Mouse (Mus musculus) heart, embryonic 15.5 days (tissue): ENCODE measurements around the gene Igfbp5. TPM values are rescaled to one million over a fixed set of nuclear protein-coding genes. Genes with fewer than 3 reads are reported as not detected.

Source experiments
- ATAC-seq: fragments of 200-750 bp; cut with Nextera tagmentation; replicated peaks from 2 replicates; pipeline ENCODE4 v1.8.0; 2017; ENCODE audit warnings: low read depth, moderate TSS enrichment; ENCODE audit not compliant: insufficient number of reproducible peaks, insufficient read depth, low FRiP score
- H3K27ac ChIP-seq: fragments of 300-500 bp; sonication (generic); 2 replicates; pipeline ENCODE4 v1.5.1; 2015; ENCODE audit warnings: mild to moderate bottlenecking, inconsistent platforms
- H3K27me3 ChIP-seq: fragments of 300-500 bp; sonication (generic); 2 replicates; pipeline ENCODE4 v1.6.1; 2015; ENCODE audit warnings: inconsistent platforms
- H3K36me3 ChIP-seq: fragments of 300-500 bp; sonication (generic); 2 replicates; pipeline ENCODE4 v1.6.1; 2015; ENCODE audit warnings: mild to moderate bottlenecking, inconsistent platforms
- H3K4me1 ChIP-seq: fragments of 300-500 bp; sonication (generic); replicated peaks from 2 replicates; pipeline ENCODE4 v1.6.1; 2015; ENCODE audit warnings: inconsistent platforms
- H3K4me2 ChIP-seq: fragments of 300-500 bp; sonication (generic); 2 replicates; pipeline ENCODE4 v1.6.1; 2015; ENCODE audit warnings: inconsistent platforms, mild to moderate bottlenecking, moderate library complexity
- H3K4me3 ChIP-seq: fragments of 300-500 bp; sonication (generic); 2 replicates; pipeline ENCODE4 v1.5.1; 2015; ENCODE audit warnings: mild to moderate bottlenecking, inconsistent platforms
- H3K9ac ChIP-seq: fragments of 300-500 bp; sonication (generic); 2 replicates; pipeline ENCODE4 v1.6.1; 2015; ENCODE audit warnings: mild to moderate bottlenecking, inconsistent platforms
- H3K9me3 ChIP-seq: fragments of 300-500 bp; sonication (generic); replicated peaks from 2 replicates; pipeline ENCODE4 v1.6.1; 2016; ENCODE audit warnings: inconsistent platforms
- WGBS: fragments of 180-500 bp; shearing (Covaris S2); methylation state at CpG from one replicate; pipeline ENCODE4 v1.1.7; 2015; ENCODE audit warnings: mixed read lengths; 5-methylcytosine and 5-hydroxymethylcytosine counted together
- polyA plus RNA-seq: library from polyadenylated mRNA; unstranded; fragments of >200 nt; fragmentation: Nextera tagmentation; extraction: Ambion mirVana; gene quantifications from 2 replicates; pipeline ENCODE4 v1.2.1, GENCODE M21; 2015

Igfbp5 gene
- polyA plus RNA-seq, 1 experiment from 2014 or later, result 79.0 TPM

GRCm38 (mm10) chr1:72868429-72869215 is 6.1 kb downstream of the Igfbp5 start:
- Histone ChIP-seq H3K9ac (no peak overlapping the region), H3K9me3 (no peaks in the 10 kb centered on the region), H3K4me2 (no peak overlapping the region), H3K36me3 (no peaks in the 10 kb centered on the region), H3K27ac (no peak overlapping the region), H3K4me1 (peaks cover 56% of the 10 kb centered on the region), H3K27me3 (no peaks in the 10 kb centered on the region), H3K4me3 (no peak overlapping the region)
- no peak for ATAC-seq
- 62% methylated on average over 10 of the region's 10 CpGs for WGBS

GRCm38 (mm10) chr1:72867346-72867745 is 7.3 kb downstream of the Igfbp5 start:
- no peaks in the 10 kb centered on the region for H3K9me3 ChIP-seq
- peaks cover 7% of the 10 kb centered on the region; the same call in 1 of the 2 replicates for H3K36me3 ChIP-seq
- peaks cover 47% of the 10 kb centered on the region for H3K4me1 ChIP-seq
- H3K9ac ChIP-seq, result no peak overlapping the region
- 22% methylated on average over 1 of the region's 1 CpGs for WGBS
- no peak overlapping the region for H3K27ac ChIP-seq
- H3K4me2 ChIP-seq, result no peak overlapping the region
- no peak for ATAC-seq
- H3K27me3 ChIP-seq, result no peaks in the 10 kb centered on the region
- H3K4me3 ChIP-seq, result no peak overlapping the region

- ATAC-seq, result no peak
- Histone ChIP-seq H3K4me3 (no peak overlapping the region), H3K36me3 (peaks cover 13% of the 10 kb centered on the region; the same call in 1 of the 2 replicates), H3K9me3 (no peaks in the 10 kb centered on the region), H3K27me3 (no peaks in the 10 kb centered on the region), H3K4me2 (no peak overlapping the region), H3K27ac (no peak overlapping the region), H3K4me1 (peaks cover 39% of the 10 kb centered on the region), H3K9ac (no peak overlapping the region)
- WGBS, result 66% methylated on average over 5 of the region's 5 CpGs
These were observed 8.3 kb downstream of the Igfbp5 start for GRCm38 (mm10) chr1:72866417-72866816.

- no peak for ATAC-seq
- H3K27me3 ChIP-seq, result no peaks in the 10 kb centered on the region
- 30% methylated on average over 6 of the region's 6 CpGs for WGBS
- peaks cover 18% of the 10 kb centered on the region; the same call in 1 of the 2 replicates for H3K36me3 ChIP-seq
- H3K4me3 ChIP-seq, result no peak overlapping the region
- H3K4me2 ChIP-seq, result no peak overlapping the region
- H3K9me3 ChIP-seq, result no peaks in the 10 kb centered on the region
- peaks cover 35% of the 10 kb centered on the region for H3K4me1 ChIP-seq
- no peak overlapping the region for H3K27ac ChIP-seq
- H3K9ac ChIP-seq, result no peak overlapping the region
These were observed 8.8 kb downstream of the Igfbp5 start for GRCm38 (mm10) chr1:72865900-72866299.

- H3K36me3 ChIP-seq, result peaks cover 32% of the 10 kb centered on the region
- H3K4me3 ChIP-seq, result no peak overlapping the region
- 70% methylated on average over 3 of the region's 3 CpGs for WGBS
These were observed 10.4 kb downstream of the Igfbp5 start for GRCm38 (mm10) chr1:72864272-72864671.

GRCm38 (mm10) chr1:72863692-72864091 is 11.0 kb downstream of the Igfbp5 start:
- Histone ChIP-seq H3K4me2 (no peak overlapping the region), H3K36me3 (peaks cover 32% of the 10 kb centered on the region), H3K9ac (no peak overlapping the region), H3K4me1 (peaks cover 15% of the 10 kb centered on the region), H3K27ac (no peak overlapping the region), H3K9me3 (no peaks in the 10 kb centered on the region), H3K27me3 (no peaks in the 10 kb centered on the region), H3K4me3 (no peak overlapping the region)
- WGBS, result 85% methylated on average over 8 of the region's 8 CpGs
- no peak for ATAC-seq

More at GRCm38 (mm10) chr1:72864272-72864671, 10.4 kb downstream of the Igfbp5 start:
- H3K27me3 ChIP-seq, result no peaks in the 10 kb centered on the region
- peaks cover 19% of the 10 kb centered on the region for H3K4me1 ChIP-seq
- H3K27ac ChIP-seq, result no peak overlapping the region
- H3K9me3 ChIP-seq, result no peaks in the 10 kb centered on the region
- H3K9ac ChIP-seq, result no peak overlapping the region
- no peak overlapping the region for H3K4me2 ChIP-seq
- no peak for ATAC-seq

GRCm38 (mm10) chr1:72862248-72862647 is 12.4 kb downstream of the Igfbp5 start:
- Histone ChIP-seq H3K4me1 (peaks cover 7% of the 10 kb centered on the region), H3K4me3 (no peak overlapping the region), H3K9me3 (no peaks in the 10 kb centered on the region), H3K27me3 (no peaks in the 10 kb centered on the region), H3K27ac (no peak overlapping the region), H3K4me2 (no peak overlapping the region), H3K36me3 (peaks cover 36% of the 10 kb centered on the region), H3K9ac (no peak overlapping the region)
- no peak for ATAC-seq
- 81% methylated on average over 21 of the region's 21 CpGs for WGBS

GRCm38 (mm10) chr1:72861702-72862101 is 13.0 kb downstream of the Igfbp5 start:
- ATAC-seq, result no peak
- Histone ChIP-seq H3K27me3 (no peaks in the 10 kb centered on the region), H3K36me3 (peaks cover 36% of the 10 kb centered on the region), H3K27ac (no peak overlapping the region), H3K4me1 (peaks cover 3% of the 10 kb centered on the region), H3K9me3 (no peaks in the 10 kb centered on the region), H3K4me2 (no peak overlapping the region), H3K4me3 (no peak overlapping the region), H3K9ac (no peak overlapping the region)
- WGBS, result 68% methylated on average over 2 of the region's 2 CpGs

- Histone ChIP-seq H3K4me1 (no peaks in the 10 kb centered on the region), H3K36me3 (peaks cover 36% of the 10 kb centered on the region), H3K4me2 (no peak overlapping the region), H3K9me3 (no peaks in the 10 kb centered on the region), H3K9ac (no peak overlapping the region), H3K27ac (no peak overlapping the region), H3K27me3 (no peaks in the 10 kb centered on the region), H3K4me3 (no peak overlapping the region)
- ATAC-seq, result no peak
- 75% methylated on average over 2 of the region's 2 CpGs for WGBS
These were observed 14.2 kb downstream of the Igfbp5 start for GRCm38 (mm10) chr1:72860502-72860901.

- H3K27ac ChIP-seq, result no peak overlapping the region
- H3K4me2 ChIP-seq, result no peak overlapping the region
- no peak overlapping the region for H3K4me3 ChIP-seq
- no peaks in the 10 kb centered on the region for H3K9me3 ChIP-seq
- peaks cover 36% of the 10 kb centered on the region for H3K36me3 ChIP-seq
- WGBS, result 82% methylated on average over 9 of the region's 9 CpGs
- H3K27me3 ChIP-seq, result no peaks in the 10 kb centered on the region
- no peak for ATAC-seq
- no peaks in the 10 kb centered on the region for H3K4me1 ChIP-seq
- H3K9ac ChIP-seq, result no peak overlapping the region
These were observed 14.7 kb downstream of the Igfbp5 start for GRCm38 (mm10) chr1:72859963-72860362.

- WGBS, result 77% methylated on average over 5 of the region's 5 CpGs
- Histone ChIP-seq H3K27me3 (no peaks in the 10 kb centered on the region), H3K36me3 (peaks cover 36% of the 10 kb centered on the region), H3K27ac (no peak overlapping the region), H3K4me3 (no peak overlapping the region), H3K9ac (no peak overlapping the region), H3K9me3 (no peaks in the 10 kb centered on the region), H3K4me2 (no peak overlapping the region), H3K4me1 (no peaks in the 10 kb centered on the region)
- ATAC-seq, result no peak
These were observed 15.8 kb downstream of the Igfbp5 start for GRCm38 (mm10) chr1:72858874-72859273.

GRCm38 (mm10) chr1:72858286-72858685 is 16.4 kb downstream of the Igfbp5 start:
- H3K4me2 ChIP-seq, result no peak overlapping the region
- no peak overlapping the region for H3K27ac ChIP-seq
- no peak overlapping the region for H3K9ac ChIP-seq
- no peaks in the 10 kb centered on the region for H3K4me1 ChIP-seq
- H3K27me3 ChIP-seq, result no peaks in the 10 kb centered on the region
- peaks cover 34% of the 10 kb centered on the region for H3K36me3 ChIP-seq
- no peaks in the 10 kb centered on the region for H3K9me3 ChIP-seq
- 86% methylated on average over 9 of the region's 9 CpGs for WGBS
- no peak overlapping the region for H3K4me3 ChIP-seq
- ATAC-seq, result no peak
